Mouse (Mus musculus) hematopoietic stem cell, adult 5-6 weeks (primary cell): Measurements from ENCODE around the gene Ubxn1. TPM values are rescaled to one million over a fixed set of nuclear protein-coding genes. Genes with fewer than 3 reads are reported as not detected.
"Not testable (repeated sequence)": the region's sequence is repeated elsewhere in the genome, so short reads cannot be mapped to it uniquely, and the experiment has no call there.

Source experiments
- ATAC-seq, 2 experiments: fragments of 125-278 bp in 1 of 2; replicated peaks in 1 of 2; 2 replicates each; pipeline ENCODE4 v1.8.0; 2016 to 2017; ENCODE audit warnings: inconsistent platforms in 2 of 2, mild to moderate bottlenecking in 2 of 2, moderate number of reproducible peaks in 2 of 2, low read depth in 1 of 2, moderate TSS enrichment in 1 of 2; ENCODE audit not compliant: low FRiP score in 2 of 2, poor library complexity in 2 of 2, severe bottlenecking in 2 of 2, insufficient read depth in 1 of 2, low TSS enrichment in 1 of 2
- total RNA-seq: library from RNA; stranded (forward); fragments of 172-1452, 232-1000 nt; gene quantifications from 2 replicates; pipeline ENCODE4 v1.2.3, GENCODE M21; 2017

Ubxn1 gene
- total RNA-seq, 1 experiment from 2014 or later: 180 TPM

- no peak for ATAC-seq
Observed at GRCm38 (mm10) chr19:8850402-8850901, 20.8 kb upstream of the Ubxn1 start, which contains the start of gene Lrrn4cl. Lrrn4cl (plus strand) TSS chr19:8850768.

GRCm38 (mm10) chr19:8851639-8852038 lies 19.7 kb upstream of the Ubxn1 start:
- no peak for ATAC-seq

- ATAC-seq: no peak
Observed at GRCm38 (mm10) chr19:8852236-8852928, 18.9 kb upstream of the Ubxn1 start.

- no peak for ATAC-seq
Observed at GRCm38 (mm10) chr19:8853117-8853516, 18.2 kb upstream of the Ubxn1 start.

- peak; percentile 53 to 56; a peak in 2 of 4 replicates for ATAC-seq
Observed at GRCm38 (mm10) chr19:8857689-8858088, 13.6 kb upstream of the Ubxn1 start.

GRCm38 (mm10) chr19:8859018-8859417 lies 12.3 kb upstream of the Ubxn1 start:
- ATAC-seq: no peak

GRCm38 (mm10) chr19:8864265-8864664 lies 7.0 kb upstream of the Ubxn1 start:
- no peak for ATAC-seq

- not testable (repeated sequence) for ATAC-seq
Observed at GRCm38 (mm10) chr19:8870381-8870780, 915 bp upstream of the Ubxn1 start.

- no peak for ATAC-seq
Observed at GRCm38 (mm10) chr19:8870838-8871237, 458 bp upstream of the Ubxn1 start.

- no peak for ATAC-seq
Observed at GRCm38 (mm10) chr19:8872266-8872840, 1.1 kb downstream of the Ubxn1 start.

- no peak for ATAC-seq
Observed at GRCm38 (mm10) chr19:8875031-8875430, 3.7 kb downstream of the Ubxn1 start.

GRCm38 (mm10) chr19:8880311-8881033 lies 9.2 kb downstream of the Ubxn1 start, which contains the start of gene Uqcc3:
Uqcc3 (minus strand) TSS chr19:8880923.
- ATAC-seq: peak; percentile 99

GRCm38 (mm10) chr19:8881034-8881392 lies 9.7 kb downstream of the Ubxn1 start:
- peak; percentile 19 to 28; a peak in 1 of 4 replicates for ATAC-seq

- ATAC-seq: no peak
Observed at GRCm38 (mm10) chr19:8883616-8884015, 12.3 kb downstream of the Ubxn1 start, which contains the start of the genes Lbhd1 and Gm49403. Lbhd1 (plus strand) TSS chr19:8883732. Gm49403 (plus strand) TSS chr19:8883930.

GRCm38 (mm10) chr19:8886916-8887584 lies 15.8 kb downstream of the Ubxn1 start:
- no peak for ATAC-seq

GRCm38 (mm10) chr19:8887585-8888463 lies 16.5 kb downstream of the Ubxn1 start:
- no peak for ATAC-seq
